Mouse (Mus musculus): Measurements from ENCODE around the gene Cnot4. TPM values are rescaled to one million over a fixed set of nuclear protein-coding genes. Genes with fewer than 3 reads are reported as not detected.
A peak's percentile ranks its signal among the peaks of the same experiment; 100 is the strongest.
"Not testable (repeated sequence)": the region's sequence is repeated elsewhere in the genome, so short reads cannot be mapped to it uniquely, and the experiment has no call there.

Gene Cnot4
- total RNA-seq (2021), result 10 to 100 TPM; 21.9 to 23.4 TPM
- 11.0 and 15.5 TPM in 2 replicates for polyA plus RNA-seq (2012; rRNA removed)
- long read RNA-seq, partial matches to known transcripts, result 1 of 10 reads
- long read RNA-seq, other reads (novel, unspliced or antisense), result 0 of 10 reads

- intact Hi-C loops (cut with DNase I), result loop anchor here (1.0 kb wide), 2 partner anchors 41 to 44 kb away; no protein-coding TSS in a partner anchor
- Histone ChIP-seq H3K27me3 (ENCODE audit: control insufficient read depth, insufficient read depth, low read length) (no peaks in the 10 kb centered on the region), H3K9ac (ENCODE audit: low read depth, low read length) (peak within 1 kb of the TSS; percentile 88), H3K27ac (peak within 1 kb of the TSS; percentile 93), H3K79me2 (replicated peaks; ENCODE audit: control insufficient read depth, insufficient read depth, low read length) (peaks cover 3% of the 10 kb centered on the region; the same call in 1 of the 2 replicates), H3K4me1 (ENCODE audit: control insufficient read depth, insufficient read depth, low read length) (peaks cover 5% of the 10 kb centered on the region), H3K36me3 (ENCODE audit: control insufficient read depth, insufficient read depth, low read length) (peaks cover 11% of the 10 kb centered on the region), H3K4me3 (peak within 1 kb of the TSS; percentile 86)
- DNase-seq, result peak; percentile 98 to 99
- TF ChIP-seq CTCF (IDR thresholded peaks at IDR 0.05), result no peak
- TF ChIP-seq EP300 (IDR thresholded peaks at IDR 0.05; ENCODE audit: insufficient read depth, low read depth, low read length), result no peak
- TF ChIP-seq POLR2A (IDR thresholded peaks at IDR 0.05; ENCODE audit: insufficient read depth, low read depth, low read length), result peak; percentile 93
- under 1% methylated on average over 55 of the region's 55 CpGs for WGBS
These were observed at the start of gene Cnot4 for GRCm38 (mm10) chr6:35133579-35134488. Gene Cnot4, minus strand, starts transcription at chr6:35133724.

- H3K4me1 ChIP-seq (ENCODE audit: control insufficient read depth, insufficient read depth, low read length); H3K27ac ChIP-seq; H3K36me3 ChIP-seq (ENCODE audit: control insufficient read depth, insufficient read depth, low read length); intact Hi-C loops (cut with DNase I); H3K27me3 ChIP-seq (ENCODE audit: control insufficient read depth, insufficient read depth, low read length); H3K79me2 ChIP-seq (replicated peaks; ENCODE audit: control insufficient read depth, insufficient read depth, low read length); H3K4me3 ChIP-seq; DNase-seq; H3K9ac ChIP-seq (ENCODE audit: low read depth, low read length): not testable (repeated sequence)
- whole genome bisulfite sequencing, result 93% methylated on average over 3 of the region's 3 CpGs
These were observed 45.8 kb upstream of the Cnot4 start for GRCm38 (mm10) chr6:35179299-35179698.

GRCm38 (mm10) chr6:35177650-35178272 lies 44.2 kb upstream of the Cnot4 start:
- Histone ChIP-seq H3K9ac (ENCODE audit: low read depth, low read length) (peak overlapping the region; percentile 92), H3K79me2 (replicated peaks; ENCODE audit: control insufficient read depth, insufficient read depth, low read length) (peaks cover 5% of the 10 kb centered on the region; the same call in 1 of the 2 replicates), H3K27me3 (ENCODE audit: control insufficient read depth, insufficient read depth, low read length) (no peaks in the 10 kb centered on the region), H3K36me3 (ENCODE audit: control insufficient read depth, insufficient read depth, low read length) (no peaks in the 10 kb centered on the region), H3K4me1 (ENCODE audit: control insufficient read depth, insufficient read depth, low read length) (peaks cover 1% of the 10 kb centered on the region), H3K4me3 (peak overlapping the region; percentile 98), H3K27ac (peak overlapping the region; percentile 99)
- intact Hi-C loops (cut with DNase I), result loop anchor here (1.0 kb wide), 1 partner anchor 44 kb away; the partner anchor contains the start of gene Cnot4
- TF ChIP-seq POLR2A (IDR thresholded peaks at IDR 0.05; ENCODE audit: insufficient read depth, low read depth, low read length), result no peak
- no peak for TF ChIP-seq CTCF (IDR thresholded peaks at IDR 0.05)
- no peak for TF ChIP-seq EP300 (IDR thresholded peaks at IDR 0.05; ENCODE audit: insufficient read depth, low read depth, low read length)
- WGBS, result under 1% methylated on average over 69 of the region's 69 CpGs
- DNase-seq, result no peak

DNA sequence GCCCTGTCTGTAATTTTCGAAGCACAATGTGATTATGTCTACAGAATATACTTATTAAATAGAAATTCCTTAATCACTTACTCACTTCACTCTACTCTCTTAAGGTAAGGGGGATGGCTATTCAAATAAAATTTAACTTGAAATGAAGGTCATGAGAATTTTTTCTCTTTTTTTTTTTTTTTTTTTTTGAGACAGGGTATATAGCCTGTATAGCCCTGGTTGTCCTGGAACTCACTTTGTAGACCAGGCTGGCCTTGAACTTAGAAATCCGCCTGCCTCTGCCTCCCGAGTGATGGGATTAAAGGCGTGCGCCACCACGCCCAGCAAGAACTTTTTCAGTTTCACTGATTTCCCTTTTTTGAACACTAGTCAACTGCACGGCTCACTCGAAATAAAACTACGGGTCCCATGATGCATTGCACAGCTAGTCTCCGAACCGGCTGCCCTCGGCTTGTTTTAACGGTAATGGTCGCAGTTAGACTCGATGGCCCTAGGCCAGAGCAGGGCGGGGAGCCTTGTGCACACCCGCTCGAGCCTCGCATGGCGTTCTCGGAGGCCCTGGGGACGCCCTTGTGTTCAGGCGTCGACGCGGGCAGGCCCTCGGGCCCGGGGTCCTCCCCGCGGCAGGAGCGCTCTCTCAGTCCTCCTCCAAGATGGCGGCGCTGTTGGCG lies 43.6 kb upstream of the Cnot4 start, which contains the start of gene Nup205:
Gene Nup205, plus strand, starts transcription at position 443 of the 671 bp plus-strand sequence.
- H3K27me3 ChIP-seq (ENCODE audit: control insufficient read depth, insufficient read depth, low read length), result no peaks in the 10 kb centered on the region
- TF ChIP-seq EP300 (IDR thresholded peaks at IDR 0.05; ENCODE audit: insufficient read depth, low read depth, low read length), result 0 out of 2 replicates have a peak, but pooled peaks have one; percentile 7
- TF ChIP-seq CTCF (IDR thresholded peaks at IDR 0.05), result peak; percentile 29
- no peak for TF ChIP-seq POLR2A (IDR thresholded peaks at IDR 0.05; ENCODE audit: insufficient read depth, low read depth, low read length)
- peak; percentile 88 to 90 for DNase-seq
- intact Hi-C loops (cut with DNase I), result no loop called here
- peaks cover 1% of the 10 kb centered on the region for H3K4me1 ChIP-seq (ENCODE audit: control insufficient read depth, insufficient read depth, low read length)
- peak within 1 kb of the TSS; percentile 92 for H3K9ac ChIP-seq (ENCODE audit: low read depth, low read length)
- 3% methylated on average over 33 of the region's 34 CpGs for WGBS
- H3K36me3 ChIP-seq (ENCODE audit: control insufficient read depth, insufficient read depth, low read length), result no peaks in the 10 kb centered on the region
- H3K79me2 ChIP-seq (replicated peaks; ENCODE audit: control insufficient read depth, insufficient read depth, low read length), result peaks cover 5% of the 10 kb centered on the region; the same call in 1 of the 2 replicates
- peak within 1 kb of the TSS; percentile 98 for H3K4me3 ChIP-seq
- peak within 1 kb of the TSS; percentile 99 for H3K27ac ChIP-seq

DNA sequence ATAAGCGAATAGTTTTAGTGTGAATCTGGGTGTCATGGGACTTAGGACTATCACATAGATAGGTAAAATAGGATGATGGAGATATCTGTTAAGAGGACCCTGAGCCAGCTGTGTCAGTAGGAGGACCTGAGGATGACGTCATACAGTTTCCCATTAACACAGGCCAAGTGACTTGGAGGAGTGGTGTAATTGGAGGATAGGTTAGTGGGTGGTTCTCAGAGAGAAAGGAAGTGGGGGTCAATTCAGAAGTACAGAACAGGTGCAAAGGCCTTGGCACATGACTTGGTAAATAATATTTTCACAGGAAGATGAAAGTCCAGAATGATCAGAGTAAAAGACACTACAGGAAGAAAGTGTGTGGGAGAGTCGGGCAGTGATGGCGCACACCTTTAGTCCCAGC lies 39.7 kb upstream of the Cnot4 start:
- intact Hi-C loops (cut with DNase I), result loop anchor here (5.0 kb wide), 1 partner anchor 176 kb away; no protein-coding TSS in a partner anchor
- TF ChIP-seq CTCF (IDR thresholded peaks at IDR 0.05) (no peak), EP300 (IDR thresholded peaks at IDR 0.05; ENCODE audit: insufficient read depth, low read depth, low read length) (no peak), POLR2A (IDR thresholded peaks at IDR 0.05; ENCODE audit: insufficient read depth, low read depth, low read length) (no peak)
- H3K27ac ChIP-seq, result no peak overlapping the region
- no peaks in the 10 kb centered on the region for H3K27me3 ChIP-seq (ENCODE audit: control insufficient read depth, insufficient read depth, low read length)
- no peak overlapping the region for H3K4me3 ChIP-seq
- 0 out of 2 replicates have a peak, but pooled peaks cover 2% of the 10 kb centered on the region for H3K79me2 ChIP-seq (replicated peaks; ENCODE audit: control insufficient read depth, insufficient read depth, low read length)
- WGBS, result 75% methylated on average over 4 of the region's 4 CpGs
- H3K4me1 ChIP-seq (ENCODE audit: control insufficient read depth, insufficient read depth, low read length), result peaks cover 1% of the 10 kb centered on the region
- no peaks in the 10 kb centered on the region for H3K36me3 ChIP-seq (ENCODE audit: control insufficient read depth, insufficient read depth, low read length)
- DNase-seq, result no peak
- H3K9ac ChIP-seq (ENCODE audit: low read depth, low read length), result no peak overlapping the region
